Comparison of ENCODE assay signal across 26 mouse cellular contexts in genomic region chr6:34388420-34389156, GRCm38 (mm10). TPM values are rescaled to one million over a fixed set of nuclear protein-coding genes. Genes with fewer than 3 reads are reported as not detected.
"Had no signal": no experiment of that assay in that cellular context is flagged by ENCODE, and none has a peak within 500 bp of the region (broad histone marks: within the 10 kb centered on the region; RNA-seq: fewer than 3 reads in every experiment).

No protein-coding gene starts in this region.

- H3K9me3 ChIP-seq: liver, embryonic 12.5 days; liver, embryonic 15.5 days; lung, embryonic 15.5 days; megakaryocyte, embryonic 14.5 days; midbrain, embryonic 15.5 days; stomach, embryonic 15.5 days had no signal

- H3K4me2 ChIP-seq: liver, embryonic 12.5 days; liver, embryonic 15.5 days; lung, embryonic 15.5 days; midbrain, embryonic 15.5 days; neural tube, embryonic 13.5 days; stomach, embryonic 15.5 days had no signal

- ATAC-seq: intestine, embryonic 16.5 days; liver, embryonic 12.5 days; midbrain, embryonic 15.5 days had no signal

- H3K9ac ChIP-seq: liver, embryonic 12.5 days; liver, embryonic 15.5 days; lung, embryonic 15.5 days; midbrain, embryonic 15.5 days; neural tube, embryonic 13.5 days; stomach, embryonic 15.5 days had no signal

- H3K36me3 ChIP-seq: midbrain, embryonic 15.5 days had no signal

- H3K4me3 ChIP-seq: liver, embryonic 12.5 days; liver, embryonic 15.5 days; lung, embryonic 15.5 days; megakaryocyte, embryonic 14.5 days; midbrain, embryonic 10.5 days; midbrain, embryonic 15.5 days; neural tube, embryonic 13.5 days; stomach, embryonic 15.5 days had no signal

- H3K27me3 ChIP-seq: liver, embryonic 12.5 days; liver, embryonic 15.5 days; lung, embryonic 15.5 days; megakaryocyte, embryonic 14.5 days; midbrain, embryonic 15.5 days; neural tube, embryonic 13.5 days; stomach, embryonic 15.5 days had no signal

- H3K27ac ChIP-seq: liver, embryonic 12.5 days; liver, embryonic 15.5 days; lung, embryonic 15.5 days; midbrain, embryonic 10.5 days; midbrain, embryonic 15.5 days; neural tube, embryonic 13.5 days; stomach, embryonic 15.5 days had no signal

- DNase-seq: kidney, adult 18-20 months; kidney, adult 9 months; kidney, postnatal 14 days; kidney, postnatal 4 days; layer of hippocampus, adult 9-11 months; liver; lung, adult 18-20 months; lung, postnatal 10 days; lung, postnatal 36 days; right cerebral cortex, postnatal 25 days; spleen, adult 18-20 months; thymus, postnatal 25 days had no signal

RNA-seq across cellular contexts. Expression of gene Akr1b7, which starts 23.5 kb away (rescaled TPM):
- total RNA-seq: layer of hippocampus, adult 18-20 months; layer of hippocampus, postnatal 25 days; left cerebral cortex, adult 18-20 months; left cerebral cortex, postnatal 25 days; neutrophil, adult 5-6 weeks had no signal
- polyA plus RNA-seq: lung, embryonic 15.5 days; midbrain, embryonic 10.5 days; midbrain, embryonic 15.5 days; neural tube, embryonic 13.5 days had no signal

RNA-seq across cellular contexts. Expression of gene Akr1b8, which starts 34.7 kb away (rescaled TPM):
- total RNA-seq: neutrophil, adult 5-6 weeks had no signal
